Mouse (Mus musculus) lung, postnatal 0 days (tissue): ENCODE data around the gene Gm20696.

Experiments
- CTCF ChIP-seq: IDR thresholded peaks from 2 replicates; pipeline ENCODE4 v1.5.1; 2016; ENCODE audit warnings: antibody characterized with exemption, mild to moderate bottlenecking
- EP300 ChIP-seq: IDR thresholded peaks from 2 replicates; pipeline ENCODE4 v1.6.1; 2016; ENCODE audit warnings: antibody characterized with exemption, mild to moderate bottlenecking, control low read depth

- no peak for TF ChIP-seq CTCF
- TF ChIP-seq EP300: no peak
Measured at GRCm38 (mm10) chr6:99439214-99439877, 227.3 kb downstream of the Gm20696 start.
